Mouse (Mus musculus) spleen, postnatal 10 days (tissue): ENCODE results near the gene Sdc4.

Experiments
- DNase-seq, 2 experiments: peaks; one replicate each; pipeline ENCODE4 v3.0.0; 2021 to 2022; ENCODE audit warnings: low spot score in 2 of 2

The Sdc4 gene

GRCm38 (mm10) chr2:164403396-164404081, 40.1 kb downstream of the Sdc4 start:
- DNase-seq: peak in 1 of 2 experiments; percentile 22

DNA sequence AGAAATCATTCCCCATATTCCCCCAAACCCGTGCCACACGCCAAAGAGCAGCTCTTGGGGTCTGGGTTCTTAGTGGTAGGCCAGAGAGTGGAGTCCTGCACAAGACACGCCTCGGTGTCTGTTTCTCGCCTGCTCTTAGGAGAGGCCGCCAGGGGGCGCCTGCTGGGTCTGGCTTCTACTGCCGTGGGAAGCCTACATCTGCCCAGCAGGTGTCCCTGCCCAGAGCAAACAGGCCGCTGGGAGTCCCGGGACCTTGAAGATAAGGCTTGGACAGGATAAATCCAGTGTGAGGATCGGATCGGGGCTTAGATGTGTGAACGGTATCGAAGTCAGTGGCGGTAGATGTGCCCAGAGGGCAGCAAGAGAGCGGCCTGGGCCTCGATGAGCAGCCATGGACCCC, 40.8 kb downstream of the Sdc4 start, which contains the start of gene Rbpjl:
Gene Rbpjl, plus strand, starts transcription at position 236 of the 400 bp plus-strand sequence.
- peak; percentile 49 to 82 for DNase-seq

DNA sequence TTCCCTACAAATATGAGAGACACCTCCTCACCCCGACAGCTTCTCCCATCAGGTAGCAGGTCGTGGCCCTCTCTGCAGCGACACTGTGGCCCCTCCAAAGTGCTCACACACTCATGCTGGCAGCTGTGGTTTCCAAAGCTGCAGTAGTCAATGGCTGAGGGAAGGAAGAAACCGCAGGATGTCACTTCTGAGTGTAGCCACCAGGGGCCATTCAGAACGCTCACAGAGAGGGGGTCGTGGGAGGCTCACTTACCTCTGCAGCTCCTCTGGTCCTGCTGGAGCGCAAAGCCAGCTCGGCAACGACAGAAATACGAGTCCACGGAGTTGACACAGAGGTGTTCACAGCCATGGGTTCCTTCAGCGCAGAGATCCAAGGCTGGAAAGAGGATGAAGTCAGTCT, 46.8 kb downstream of the Sdc4 start:
- no peak for DNase-seq

DNA sequence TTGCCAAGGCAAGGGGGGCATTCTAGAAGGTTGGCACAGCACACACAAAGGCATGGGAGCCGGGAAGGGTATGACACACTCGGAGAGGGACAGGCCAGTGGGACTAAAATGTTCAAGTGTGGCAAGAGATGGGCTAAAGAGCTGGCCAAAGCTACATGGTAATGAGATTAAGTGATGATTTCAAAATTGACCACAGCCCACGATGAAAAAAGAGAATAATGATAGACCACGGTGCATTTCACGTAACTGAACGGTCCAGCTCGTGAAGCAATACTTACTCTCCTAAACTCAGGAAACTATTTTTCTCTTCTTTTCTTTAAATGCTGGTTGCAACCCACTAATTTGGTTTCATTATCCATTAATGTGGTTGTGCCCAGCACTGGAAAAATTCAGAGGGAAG, 47.6 kb downstream of the Sdc4 start:
- no peak for DNase-seq

DNA sequence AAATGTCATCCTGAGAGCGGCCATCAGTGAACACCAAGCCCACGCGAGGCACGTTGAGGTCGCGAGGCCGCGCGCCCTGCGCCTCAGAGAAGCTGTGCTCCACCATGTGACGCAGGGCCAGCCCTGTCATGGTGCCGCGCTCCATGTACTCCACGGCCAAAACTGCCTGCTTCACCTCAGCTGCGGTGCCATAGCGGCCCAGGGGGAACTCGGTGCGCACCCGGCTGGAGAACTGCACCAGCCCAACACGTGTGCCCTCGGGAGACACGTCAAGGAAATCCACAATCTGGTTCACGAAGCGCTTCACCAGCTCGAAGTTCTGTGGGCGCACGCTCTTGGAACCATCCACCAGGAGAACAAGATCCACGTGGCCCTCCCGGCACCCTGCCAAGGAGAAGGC, 50.6 kb downstream of the Sdc4 start:
- no peak for DNase-seq

DNA sequence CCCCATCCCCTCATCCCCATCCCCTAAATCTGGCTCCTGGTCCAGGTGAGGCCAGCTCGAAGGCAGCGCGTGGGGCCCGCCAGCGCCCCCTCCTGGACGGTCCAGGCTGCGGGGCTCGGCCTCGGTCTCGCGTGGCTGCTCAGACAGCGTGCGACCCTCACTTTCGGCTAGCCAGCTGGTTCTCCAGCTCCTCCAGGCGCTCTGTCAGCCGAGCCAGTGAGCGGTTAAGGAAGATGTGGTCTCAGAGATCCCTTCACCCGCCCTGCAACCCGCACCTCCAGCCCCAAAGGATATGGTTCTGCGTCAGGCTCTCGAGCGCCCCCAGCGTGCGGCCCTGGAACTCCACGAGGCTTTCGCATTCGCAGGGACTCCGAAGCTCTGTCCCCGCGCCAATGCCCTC, 54.2 kb downstream of the Sdc4 start:
- peak; percentile 69 to 86 for DNase-seq

DNA sequence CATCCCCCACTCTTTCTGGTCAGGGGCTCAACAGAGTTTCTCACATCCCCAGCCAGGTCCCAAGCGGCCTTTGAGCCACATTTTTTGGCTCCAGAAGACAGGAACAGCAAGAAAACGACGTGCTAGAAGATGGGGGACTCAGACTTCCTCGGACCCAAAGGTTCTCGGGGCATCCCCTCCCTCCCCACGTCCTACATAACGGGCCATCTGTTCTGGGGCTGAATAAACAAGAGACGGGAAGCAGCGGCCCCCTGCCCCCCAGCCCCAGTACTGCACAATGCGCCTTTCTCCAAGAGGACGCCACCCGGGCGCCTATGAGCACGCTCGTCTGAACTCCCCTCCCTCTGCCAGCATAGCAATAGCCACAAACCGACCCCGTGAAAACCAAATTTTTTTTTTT, 54.7 kb downstream of the Sdc4 start, which contains the start of gene Slpi:
Gene Slpi, minus strand, starts transcription at position 76 of the 400 bp plus-strand sequence.
- peak in 1 of 2 experiments; percentile 20 for DNase-seq

GRCm38 (mm10) chr2:164386953-164387352, 56.7 kb downstream of the Sdc4 start:
- DNase-seq: peak in 1 of 2 experiments; percentile 76

GRCm38 (mm10) chr2:164385927-164386763, 57.5 kb downstream of the Sdc4 start:
- no peak for DNase-seq

DNA sequence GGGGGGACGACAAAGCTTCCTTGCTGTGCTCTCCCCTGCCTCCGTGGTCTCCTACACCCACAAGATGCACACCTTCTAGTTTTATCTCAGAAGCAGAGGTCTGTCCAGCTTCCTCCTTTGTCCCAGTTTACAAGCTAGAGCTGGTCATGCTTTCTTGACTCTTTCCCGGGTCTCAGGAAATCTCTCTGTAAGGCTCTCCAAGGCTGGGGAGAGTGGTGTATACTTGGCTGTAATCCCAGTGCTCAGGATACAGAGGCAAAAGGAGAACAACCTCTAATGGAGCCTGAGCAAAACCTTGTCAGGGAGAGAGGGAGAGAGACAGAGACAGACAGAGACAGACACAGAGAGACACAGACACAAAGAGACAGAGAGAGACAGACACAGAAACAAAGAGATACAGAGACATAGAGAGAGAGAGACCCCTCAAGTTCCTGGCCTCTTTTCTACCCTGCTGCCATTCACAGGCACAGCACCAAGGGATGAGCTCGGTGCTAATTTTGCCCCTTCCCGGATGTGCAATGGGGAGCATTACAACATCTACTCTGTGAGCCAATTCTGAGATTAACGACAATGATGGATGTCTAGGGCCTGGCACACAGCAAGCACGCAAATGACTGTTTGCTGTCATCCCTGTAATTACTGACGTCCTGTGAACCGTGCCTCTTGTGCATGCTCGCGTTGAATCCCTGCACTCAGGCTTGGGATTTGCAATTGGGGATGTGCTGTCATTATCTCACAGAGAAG, 59.9 kb downstream of the Sdc4 start:
- no peak for DNase-seq

DNA sequence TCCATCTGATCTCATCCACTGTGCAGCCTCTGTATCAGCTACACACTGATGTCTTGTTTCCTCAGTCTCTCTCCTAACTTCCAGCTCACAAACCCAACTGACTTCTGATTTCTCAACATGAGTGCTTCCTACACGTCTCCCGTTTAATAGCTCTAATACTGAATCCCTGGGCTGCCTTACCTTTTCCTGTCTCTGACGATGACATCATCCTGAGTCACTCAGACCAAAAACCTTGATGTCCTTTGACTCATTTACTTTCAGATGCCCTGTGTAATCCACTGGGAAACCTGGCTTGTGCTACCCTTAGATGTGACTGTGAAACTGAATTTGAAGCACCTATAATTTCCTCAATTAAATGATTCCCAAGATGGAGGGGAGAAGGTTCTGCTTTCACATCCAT, 60.7 kb downstream of the Sdc4 start:
- no peak for DNase-seq

DNA sequence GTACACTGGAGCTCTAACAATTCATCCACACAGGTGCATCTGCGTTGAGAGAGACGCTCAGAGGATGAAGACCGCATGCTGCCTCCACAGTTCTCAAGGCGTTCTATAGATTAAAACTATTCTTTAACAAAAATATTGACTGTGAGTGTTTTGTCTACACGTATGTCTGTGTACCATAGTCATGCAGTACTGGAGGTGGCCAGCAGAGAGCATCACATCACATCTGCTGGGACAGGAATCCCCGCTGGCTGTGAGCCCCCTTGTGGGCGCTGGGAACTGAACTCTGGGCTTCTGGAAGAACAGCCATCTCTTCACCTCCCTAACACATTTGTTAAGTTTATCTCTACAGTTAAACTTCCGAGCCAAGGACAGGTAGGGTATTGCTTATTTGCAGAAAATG, 62.0 kb downstream of the Sdc4 start:
- peak in 1 of 2 experiments; percentile 45 for DNase-seq

- DNase-seq: no peak
Observed at GRCm38 (mm10) chr2:164377478-164378426, 65.9 kb downstream of the Sdc4 start.
